Mouse (Mus musculus): ENCODE data around the gene Fkbp8.

DNA sequence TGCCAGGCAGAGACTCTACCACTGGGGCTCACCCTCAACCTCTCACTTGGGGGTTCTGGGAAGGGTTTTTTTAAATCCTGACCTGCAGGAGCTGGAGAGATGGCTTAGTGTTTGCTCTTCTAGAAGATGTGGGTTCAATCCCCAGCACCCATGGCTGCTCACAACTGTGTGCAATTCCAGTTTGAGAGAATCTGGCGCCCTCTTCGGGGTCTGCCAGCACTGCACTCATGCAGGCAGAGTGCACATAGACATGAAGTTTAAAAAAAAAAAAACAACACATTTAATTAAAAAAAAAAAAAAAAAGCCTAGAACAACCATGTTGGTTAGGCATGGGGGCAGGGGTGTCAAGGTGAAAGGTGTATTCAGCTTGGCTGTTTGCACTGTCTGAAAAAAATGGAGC lies 2.8 kb downstream of the Fkbp8 start:
- TF ChIP-seq CTCF (IDR thresholded peaks at IDR 0.05) (peak; percentile 9; the same call in 1 of the 2 replicates), POLR2A (IDR thresholded peaks at IDR 0.05; ENCODE audit: insufficient read depth, low read depth, low read length) (no peak), EP300 (IDR thresholded peaks at IDR 0.05; ENCODE audit: insufficient read depth, low read depth, low read length) (no peak)
